Mouse (Mus musculus): ENCODE measurements at regions not wholly inside any gene's neighbourhood (a gene's known extent, or its start where the extent isn't known, plus 50 kb on each side); places are given as distances from the start of the nearest gene placed in this dataset.

GRCm38 (mm10) chr12:85548076-85548475 is 50.8 kb upstream of the Jdp2 start:
- TF ChIP-seq CTCF (IDR thresholded peaks at IDR 0.05; ENCODE audit: control insufficient read depth, insufficient read depth, insufficient read length) (no peak), MYOD1 (IDR thresholded peaks at IDR 0.05; ENCODE audit: control insufficient read depth, insufficient read length, low read depth) (no peak), FOSL1 (IDR thresholded peaks at IDR 0.05; ENCODE audit: insufficient read depth, low read length, poor library complexity, severe bottlenecking) (no peak), CEBPB (IDR thresholded peaks at IDR 0.05; ENCODE audit: low read depth) (no peak), MYOG (IDR thresholded peaks at IDR 0.05; ENCODE audit: control insufficient read depth, extremely low read depth, insufficient read length) (no peak)

Measured in C2C12 (cell line).